Mouse (Mus musculus): Measurements from ENCODE around the gene Ccdc154.

Gene Ccdc154

GRCm38 (mm10) chr17:25184129-25184691 lies 21.9 kb downstream of the Ccdc154 start, which contains the start of gene BC003965:
Gene BC003965, plus strand, starts transcription at chr17:25184554.
- peak; percentile 99 for DNase-seq (ENCODE audit: low read depth, low spot score)

- DNase-seq (ENCODE audit: low read depth, low spot score) = no peak
Measured at GRCm38 (mm10) chr17:25184961-25185360, 22.7 kb downstream of the Ccdc154 start.

GRCm38 (mm10) chr17:25187784-25188149 lies 25.5 kb downstream of the Ccdc154 start:
- DNase-seq (ENCODE audit: low read depth, low spot score) = peak; percentile 23

GRCm38 (mm10) chr17:25188150-25189031 lies 26.1 kb downstream of the Ccdc154 start, which contains the start of gene Unkl:
Gene Unkl, plus strand, starts transcription at chr17:25188397.
- DNase-seq (ENCODE audit: low read depth, low spot score) = peak; percentile 52

GRCm38 (mm10) chr17:25189091-25189490 lies 26.8 kb downstream of the Ccdc154 start:
- no peak for DNase-seq (ENCODE audit: low read depth, low spot score)

GRCm38 (mm10) chr17:25202401-25202800 lies 40.1 kb downstream of the Ccdc154 start:
- no peak for DNase-seq (ENCODE audit: low read depth, low spot score)

- DNase-seq (ENCODE audit: low read depth, low spot score) = no peak
Measured at GRCm38 (mm10) chr17:25210006-25210405, 47.7 kb downstream of the Ccdc154 start.

- DNase-seq (ENCODE audit: low read depth, low spot score) = no peak
Measured at GRCm38 (mm10) chr17:25210680-25211466, 48.6 kb downstream of the Ccdc154 start.

GRCm38 (mm10) chr17:25211705-25212104 lies 49.4 kb downstream of the Ccdc154 start:
- DNase-seq (ENCODE audit: low read depth, low spot score) = no peak

GRCm38 (mm10) chr17:25215431-25215830 lies 53.2 kb downstream of the Ccdc154 start:
- DNase-seq (ENCODE audit: low read depth, low spot score) = peak; percentile 36

GRCm38 (mm10) chr17:25218967-25219366 lies 56.7 kb downstream of the Ccdc154 start:
- DNase-seq (ENCODE audit: low read depth, low spot score) = no peak

GRCm38 (mm10) chr17:25219492-25220295 lies 57.4 kb downstream of the Ccdc154 start:
- no peak for DNase-seq (ENCODE audit: low read depth, low spot score)

GRCm38 (mm10) chr17:25220746-25221145 lies 58.5 kb downstream of the Ccdc154 start:
- DNase-seq (ENCODE audit: low read depth, low spot score) = no peak
